Mouse (Mus musculus): ENCODE measurements around the gene Lefty2.
A peak's percentile ranks its signal among the peaks of the same experiment; 100 is the strongest.

Gene Lefty2

GRCm38 (mm10) chr1:180894088-180894987 lies 1.4 kb downstream of the Lefty2 start:
- peak; percentile 55 to 80 for DNase-seq (ENCODE audit: inconsistent age in 2 of 2, low spot score in 1 of 2)

GRCm38 (mm10) chr1:180901107-180901506 lies 8.2 kb downstream of the Lefty2 start:
- peak in 1 of 2 experiments; percentile 74 for DNase-seq (ENCODE audit: inconsistent age in 2 of 2, low spot score in 1 of 2)

- DNase-seq (ENCODE audit: inconsistent age in 2 of 2, low spot score in 1 of 2) = peak in 1 of 2 experiments; percentile 43
Observed at GRCm38 (mm10) chr1:180902915-180903314, 10.0 kb downstream of the Lefty2 start.

- DNase-seq (ENCODE audit: inconsistent age in 2 of 2, low spot score in 1 of 2) = no peak
Observed at GRCm38 (mm10) chr1:180903666-180904038, 10.7 kb downstream of the Lefty2 start.

- peak; percentile 94 to 97 for DNase-seq (ENCODE audit: inconsistent age in 2 of 2, low spot score in 1 of 2)
Observed at GRCm38 (mm10) chr1:180904039-180904814, 11.3 kb downstream of the Lefty2 start, which contains the start of gene Pycr2. TSS of gene Pycr2 (plus strand) at chr1:180904293.

GRCm38 (mm10) chr1:180904815-180905080 lies 11.8 kb downstream of the Lefty2 start:
- DNase-seq (ENCODE audit: inconsistent age in 2 of 2, low spot score in 1 of 2) = no peak

- DNase-seq (ENCODE audit: inconsistent age in 2 of 2, low spot score in 1 of 2) = no peak
Observed at GRCm38 (mm10) chr1:180905307-180905706, 12.4 kb downstream of the Lefty2 start.

GRCm38 (mm10) chr1:180905876-180906275 lies 13.0 kb downstream of the Lefty2 start:
- no peak for DNase-seq (ENCODE audit: inconsistent age in 2 of 2, low spot score in 1 of 2)

GRCm38 (mm10) chr1:180906461-180907147 lies 13.7 kb downstream of the Lefty2 start:
- no peak for DNase-seq (ENCODE audit: inconsistent age in 2 of 2, low spot score in 1 of 2)

GRCm38 (mm10) chr1:180911138-180911537 lies 18.2 kb downstream of the Lefty2 start:
- DNase-seq (ENCODE audit: inconsistent age in 2 of 2, low spot score in 1 of 2) = peak in 1 of 2 experiments; percentile 67

- DNase-seq (ENCODE audit: inconsistent age in 2 of 2, low spot score in 1 of 2) = no peak
Observed at GRCm38 (mm10) chr1:180911653-180912287, 18.9 kb downstream of the Lefty2 start.

- DNase-seq (ENCODE audit: inconsistent age in 2 of 2, low spot score in 1 of 2) = no peak
Observed at GRCm38 (mm10) chr1:180912792-180913191, 19.9 kb downstream of the Lefty2 start.

- no peak for DNase-seq (ENCODE audit: inconsistent age in 2 of 2, low spot score in 1 of 2)
Observed at GRCm38 (mm10) chr1:180913797-180914196, 20.9 kb downstream of the Lefty2 start.

- DNase-seq (ENCODE audit: inconsistent age in 2 of 2, low spot score in 1 of 2) = no peak
Observed at GRCm38 (mm10) chr1:180916425-180916824, 23.5 kb downstream of the Lefty2 start.

- no peak for DNase-seq (ENCODE audit: inconsistent age in 2 of 2, low spot score in 1 of 2)
Observed at GRCm38 (mm10) chr1:180917053-180917452, 24.1 kb downstream of the Lefty2 start.

GRCm38 (mm10) chr1:180919686-180920085 lies 26.8 kb downstream of the Lefty2 start:
- peak; percentile 61 to 77 for DNase-seq (ENCODE audit: inconsistent age in 2 of 2, low spot score in 1 of 2)

- no peak for DNase-seq (ENCODE audit: inconsistent age in 2 of 2, low spot score in 1 of 2)
Observed at GRCm38 (mm10) chr1:180922273-180923048, 29.6 kb downstream of the Lefty2 start.

- no peak for DNase-seq (ENCODE audit: inconsistent age in 2 of 2, low spot score in 1 of 2)
Observed at GRCm38 (mm10) chr1:180924737-180925136, 31.8 kb downstream of the Lefty2 start.

GRCm38 (mm10) chr1:180926286-180926685 lies 33.4 kb downstream of the Lefty2 start:
- DNase-seq (ENCODE audit: inconsistent age in 2 of 2, low spot score in 1 of 2) = no peak

- DNase-seq (ENCODE audit: inconsistent age in 2 of 2, low spot score in 1 of 2) = no peak
Observed at GRCm38 (mm10) chr1:180929599-180929998, 36.7 kb downstream of the Lefty2 start.
